Mouse (Mus musculus) hindbrain, postnatal 0 days (tissue): ENCODE measurements around the gene Spats1. TPM values are rescaled to one million over a fixed set of nuclear protein-coding genes. Genes with fewer than 3 reads are reported as not detected.
A peak's percentile ranks its signal among the peaks of the same experiment; 100 is the strongest.
"Not testable (repeated sequence)": the region's sequence is repeated elsewhere in the genome, so short reads cannot be mapped to it uniquely, and the experiment has no call there.

ENCODE experiments used
- ATAC-seq: fragments of 200-750 bp; cut with Nextera tagmentation; 2 replicates; pipeline ENCODE4 v1.8.0; 2017; ENCODE audit warnings: mild to moderate bottlenecking, moderate TSS enrichment, moderate library complexity
- DNase-seq: peaks from one replicate; pipeline ENCODE4 v3.0.0-alpha.2; 2015; ENCODE audit warnings: low spot score
- H3K27ac ChIP-seq: fragments of 300-500 bp; sonication (generic); 2 replicates; pipeline ENCODE4 v1.5.1; 2014; ENCODE audit warnings: mild to moderate bottlenecking
- H3K27me3 ChIP-seq: fragments of 300-500 bp; sonication (generic); 2 replicates; pipeline ENCODE4 v1.6.1; 2014; ENCODE audit warnings: low read length, mixed read lengths; ENCODE audit not compliant: insufficient read depth
- H3K36me3 ChIP-seq: fragments of 300-500 bp; sonication (generic); 2 replicates; pipeline ENCODE4 v1.6.1; 2014; ENCODE audit warnings: low read length, mixed read lengths; ENCODE audit not compliant: insufficient read depth
- H3K4me1 ChIP-seq: fragments of 300-500 bp; sonication (generic); 2 replicates; pipeline ENCODE4 v1.6.1; 2014; ENCODE audit warnings: antibody characterized with exemption, low read length, mixed read lengths; ENCODE audit not compliant: insufficient read depth
- H3K4me2 ChIP-seq: fragments of 300-500 bp; sonication (generic); 2 replicates; pipeline ENCODE4 v1.6.1; 2014; ENCODE audit warnings: low read depth, mild to moderate bottlenecking, low read length, moderate library complexity, mixed read lengths
- H3K4me3 ChIP-seq: fragments of 300-500 bp; sonication (generic); 2 replicates; pipeline ENCODE4 v1.5.1; 2014; ENCODE audit warnings: low read length
- H3K9ac ChIP-seq: fragments of 300-500 bp; sonication (generic); replicated peaks from 2 replicates; pipeline ENCODE4 v1.6.1; 2014; ENCODE audit warnings: mild to moderate bottlenecking, low read length, moderate library complexity, mixed read lengths
- H3K9me3 ChIP-seq: fragments of 300-500 bp; sonication (generic); 2 replicates; pipeline ENCODE4 v1.6.1; 2016; ENCODE audit warnings: low read length, mixed read lengths
- CTCF ChIP-seq: IDR thresholded peaks from 2 replicates; pipeline ENCODE4 v1.5.1; 2016; ENCODE audit warnings: antibody characterized with exemption, control low read depth, low read depth
- WGBS: fragments of 180-500 bp; shearing (Covaris S2); extraction: QIAGEN DNeasy Blood & Tissue Kit; methylation state at CpG from one replicate; pipeline ENCODE4 v1.1.7; 2014; 5-methylcytosine and 5-hydroxymethylcytosine counted together
- polyA plus RNA-seq: library from polyadenylated mRNA; unstranded; fragments of >200 nt; fragmentation: Nextera tagmentation; extraction: Ambion mirVana; gene quantifications from 2 replicates; pipeline ENCODE4 v1.2.1, GENCODE M21; 2015
- total RNA-seq: library from RNA; depleted of rRNA; stranded (reverse); fragments of >200 nt; gene quantifications from 2 replicates; pipeline ENCODE4 v1.2.3, GENCODE M21; 2014

Spats1 gene
- total and polyA plus RNA-seq, 2 experiments from 2014 or later, result 3.5 to 4.2 TPM

DNA sequence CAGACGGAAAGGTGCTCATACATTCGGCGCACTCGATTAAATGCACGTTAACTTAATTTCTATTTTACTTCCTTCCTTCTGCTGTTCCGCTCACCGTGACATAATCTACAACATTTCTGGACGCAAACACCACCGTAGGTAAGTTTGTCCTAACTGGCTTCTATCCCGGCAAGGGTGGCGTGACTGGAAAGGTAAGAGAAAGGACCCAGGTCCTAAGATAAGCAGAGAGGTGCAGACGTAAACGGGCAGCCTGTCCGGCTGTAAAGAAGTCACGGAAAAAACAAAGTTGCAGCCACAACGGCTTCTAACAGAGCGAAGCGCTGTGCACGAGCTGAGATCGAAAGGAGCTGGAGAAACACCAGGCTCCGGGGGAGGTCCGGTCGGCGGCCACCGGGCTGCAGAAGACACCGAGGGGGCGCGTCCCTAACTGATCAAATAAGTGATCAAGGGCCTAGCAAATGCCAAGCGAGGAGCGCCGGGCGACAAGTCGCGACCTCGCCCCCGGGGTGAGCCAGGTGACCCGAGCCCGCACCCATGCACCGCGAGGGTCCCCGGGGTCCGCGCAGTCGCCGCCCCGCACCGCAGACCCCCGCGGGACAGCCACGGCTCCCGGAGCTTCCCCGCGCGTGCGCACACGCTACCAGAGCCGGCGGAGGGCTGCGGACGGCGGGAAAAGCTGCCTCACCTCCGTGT is 42.4 kb downstream of the Spats1 start:
- Histone ChIP-seq H3K4me3 (peak overlapping the region; percentile 64), H3K27me3 (no peaks in the 10 kb centered on the region), H3K9ac (peak overlapping the region; percentile 80), H3K4me2 (peak overlapping the region; percentile 86), H3K9me3 (no peaks in the 10 kb centered on the region), H3K4me1 (peaks cover 13% of the 10 kb centered on the region; the same call in 1 of the 2 replicates), H3K36me3 (no peaks in the 10 kb centered on the region), H3K27ac (peak overlapping the region; percentile 94)
- WGBS, result 1% methylated on average over 62 of the region's 62 CpGs
- ATAC-seq, result peak; percentile 73
- no peak for TF ChIP-seq CTCF
- DNase-seq, result no peak

DNA sequence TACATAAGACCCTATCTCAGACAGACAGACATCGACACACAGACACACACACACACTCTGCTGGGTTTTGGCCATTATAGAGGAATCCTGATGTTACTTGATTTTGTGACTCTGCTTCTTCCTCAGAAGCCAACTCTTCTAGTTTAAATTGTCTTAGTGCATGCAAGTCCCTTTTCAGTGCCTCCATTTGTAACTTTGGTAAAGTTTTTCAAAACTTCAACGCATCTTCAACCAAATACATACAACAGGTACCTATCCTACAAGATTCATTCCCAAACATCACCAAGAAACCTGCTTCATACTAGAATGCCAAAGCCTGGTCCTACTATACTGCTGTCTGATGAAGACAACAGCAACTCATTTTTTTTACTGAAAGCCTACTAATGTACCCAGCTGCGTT is 43.2 kb downstream of the Spats1 start:
- H3K4me1 ChIP-seq, result peaks cover 13% of the 10 kb centered on the region; the same call in 1 of the 2 replicates
- H3K4me3 ChIP-seq, result peak overlapping the region; percentile 64
- H3K4me2 ChIP-seq, result peak overlapping the region; percentile 86
- 79% methylated on average over 3 of the region's 3 CpGs for WGBS
- ATAC-seq (no peak), DNase-seq (no peak)
- H3K9ac ChIP-seq, result peak overlapping the region; percentile 80
- no peaks in the 10 kb centered on the region for H3K27me3 ChIP-seq
- no peak for TF ChIP-seq CTCF
- no peak overlapping the region for H3K27ac ChIP-seq
- H3K36me3 ChIP-seq, result peaks cover 5% of the 10 kb centered on the region; the same call in 1 of the 2 replicates
- H3K9me3 ChIP-seq, result no peaks in the 10 kb centered on the region

DNA sequence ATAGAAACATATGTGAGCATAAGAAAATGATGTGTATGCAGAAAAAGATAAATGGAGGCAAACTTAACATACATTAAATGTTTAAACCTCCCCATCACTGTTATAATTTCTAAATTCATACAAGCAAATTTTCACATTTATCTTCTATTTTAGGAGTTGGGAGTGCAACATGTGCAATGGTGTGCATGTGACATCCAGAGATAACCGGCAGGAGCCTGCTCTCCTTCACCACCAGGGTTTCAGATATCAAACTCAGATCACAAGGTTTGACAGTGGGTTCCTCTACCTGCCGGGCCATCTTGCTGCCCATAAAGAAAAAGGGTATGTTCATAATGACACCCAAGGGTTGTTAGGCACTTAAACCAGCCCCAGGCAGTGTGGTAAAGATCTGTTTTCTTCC is 57.8 kb downstream of the Spats1 start:
- H3K27me3 ChIP-seq, result no peaks in the 10 kb centered on the region
- no peaks in the 10 kb centered on the region for H3K9me3 ChIP-seq
- H3K27ac ChIP-seq, result no peak overlapping the region
- 87% methylated on average over 2 of the region's 2 CpGs for WGBS
- H3K4me1 ChIP-seq, result no peaks in the 10 kb centered on the region
- peaks cover 47% of the 10 kb centered on the region; the same call in 1 of the 2 replicates for H3K36me3 ChIP-seq
- TF ChIP-seq CTCF, result no peak
- H3K4me2 ChIP-seq, result no peak overlapping the region
- no peak overlapping the region for H3K4me3 ChIP-seq
- H3K9ac ChIP-seq, result no peak overlapping the region
- no peak for ATAC-seq
- DNase-seq, result no peak

GRCm38 (mm10) chr17:45411617-45412016 is 63.6 kb downstream of the Spats1 start:
- H3K4me2 ChIP-seq, DNase-seq, H3K9ac ChIP-seq, H3K27me3 ChIP-seq, H3K4me1 ChIP-seq, H3K9me3 ChIP-seq, H3K27ac ChIP-seq, H3K4me3 ChIP-seq, ATAC-seq: not testable (repeated sequence)
- peaks cover 63% of the 10 kb centered on the region for H3K36me3 ChIP-seq
- 81% methylated on average over 2 of the region's 2 CpGs for WGBS

GRCm38 (mm10) chr17:45408719-45409118 is 66.5 kb downstream of the Spats1 start:
- peaks cover 50% of the 10 kb centered on the region for H3K36me3 ChIP-seq
- no peaks in the 10 kb centered on the region for H3K4me1 ChIP-seq
- TF ChIP-seq CTCF, result no peak
- H3K27ac ChIP-seq, result no peak overlapping the region
- no peak overlapping the region for H3K9ac ChIP-seq
- no peaks in the 10 kb centered on the region for H3K27me3 ChIP-seq
- ATAC-seq (no peak), DNase-seq (no peak)
- H3K4me2 ChIP-seq, result no peak overlapping the region
- WGBS, result 97% methylated on average over 2 of the region's 2 CpGs
- H3K9me3 ChIP-seq, result no peaks in the 10 kb centered on the region
- H3K4me3 ChIP-seq, result no peak overlapping the region

- WGBS, result 93% methylated on average over 10 of the region's 10 CpGs
- peak; percentile 48 for TF ChIP-seq CTCF
- Histone ChIP-seq H3K4me3 (no peak overlapping the region), H3K27ac (no peak overlapping the region), H3K36me3 (peaks cover 33% of the 10 kb centered on the region), H3K4me2 (no peak overlapping the region), H3K9ac (no peak overlapping the region), H3K4me1 (no peaks in the 10 kb centered on the region), H3K9me3 (no peaks in the 10 kb centered on the region), H3K27me3 (no peaks in the 10 kb centered on the region)
- no peak for ATAC-seq
- peak; percentile 35 for DNase-seq
Measured at GRCm38 (mm10) chr17:45406281-45406680, 68.9 kb downstream of the Spats1 start.

DNA sequence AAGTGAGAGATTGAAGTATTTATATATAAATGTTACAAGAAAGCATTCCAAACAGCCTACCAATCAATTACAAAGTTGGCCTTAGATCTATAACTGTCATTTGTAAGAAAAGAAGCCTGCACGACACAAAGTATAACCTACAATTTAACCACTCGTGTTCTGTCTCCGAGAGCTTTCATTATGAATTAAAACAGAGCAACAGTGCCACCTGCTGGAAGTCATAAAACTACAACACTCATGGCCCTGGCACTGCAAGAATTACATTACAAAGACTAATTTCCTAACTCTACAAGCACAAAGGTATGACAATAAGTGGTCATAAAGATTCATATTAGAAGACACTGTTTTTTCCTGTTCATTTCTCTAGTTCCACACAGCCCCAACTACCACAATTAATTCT is 72.0 kb downstream of the Spats1 start:
- Histone ChIP-seq H3K9me3 (no peaks in the 10 kb centered on the region), H3K27me3 (no peaks in the 10 kb centered on the region), H3K4me1 (no peaks in the 10 kb centered on the region), H3K4me3 (no peak overlapping the region), H3K36me3 (peaks cover 6% of the 10 kb centered on the region; the same call in 1 of the 2 replicates), H3K27ac (no peak overlapping the region), H3K9ac (no peak overlapping the region), H3K4me2 (no peak overlapping the region)
- 5% methylated on average over 3 of the region's 3 CpGs for WGBS
- DNase-seq (peak; percentile 86), ATAC-seq (peak; percentile 43; the same call in 1 of the 2 replicates)
- peak; percentile 78 for TF ChIP-seq CTCF
